Mouse (Mus musculus): ENCODE data around the gene Hs6st2. TPM values are rescaled to one million over a fixed set of nuclear protein-coding genes. Genes with fewer than 3 reads are reported as not detected.

Gene Hs6st2
- total RNA-seq, 2 experiments from 2014 or later = 1.1 to 1.3 TPM

DNA sequence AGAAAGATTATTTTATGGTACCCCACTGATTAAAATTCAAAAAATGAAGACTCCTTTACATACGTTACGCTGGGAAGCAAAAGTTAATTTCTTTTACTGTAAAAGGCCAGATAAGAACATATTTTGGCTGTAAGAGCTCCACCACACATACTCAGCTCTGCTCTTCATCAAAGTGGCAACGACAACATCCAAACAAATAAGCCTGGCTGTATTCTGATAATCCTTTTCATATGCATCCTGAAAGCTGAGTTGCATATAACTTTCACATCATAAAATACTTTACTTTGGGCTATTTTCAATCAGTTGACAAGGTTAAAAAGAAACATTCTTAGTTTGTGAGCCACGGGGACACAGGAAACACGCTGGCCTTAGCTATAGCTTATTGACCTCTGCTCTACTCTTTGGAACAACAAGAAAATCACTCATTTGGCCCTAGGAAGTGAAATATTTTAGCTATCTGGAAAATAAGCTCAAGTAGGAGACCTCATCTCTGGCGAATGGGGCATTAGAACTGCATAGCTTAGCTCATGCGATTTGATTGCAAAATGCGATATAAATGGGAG is 91.1 kb downstream of the Hs6st2 start:
- DNase-seq = no peak
- intact Hi-C loops (cut with DNase I) = no loop called here

DNA sequence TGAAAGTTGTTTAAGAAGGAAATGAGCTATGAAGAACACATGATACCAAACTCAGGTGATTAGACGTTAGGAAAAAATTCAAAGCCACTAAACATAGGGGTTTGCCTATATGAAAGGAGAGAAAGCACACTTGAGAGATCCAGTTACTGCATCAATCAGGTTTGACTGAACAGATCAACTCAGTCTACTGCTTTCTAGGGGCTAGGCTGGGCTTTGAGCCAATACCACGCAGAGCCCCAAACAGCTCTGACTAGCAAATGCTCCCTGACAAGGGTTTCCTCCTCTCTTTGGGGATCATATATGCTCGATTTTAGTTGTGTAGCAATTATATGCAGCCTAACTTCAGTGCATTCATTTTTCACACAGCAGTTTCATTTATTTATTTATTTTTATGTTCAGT is 96.2 kb downstream of the Hs6st2 start:
- intact Hi-C loops (cut with DNase I) = no loop called here
- no peak for DNase-seq

GRCm38 (mm10) chrX:51581704-51582103 is 100.0 kb downstream of the Hs6st2 start:
- intact Hi-C loops (cut with DNase I) = no loop called here
- DNase-seq = no peak

DNA sequence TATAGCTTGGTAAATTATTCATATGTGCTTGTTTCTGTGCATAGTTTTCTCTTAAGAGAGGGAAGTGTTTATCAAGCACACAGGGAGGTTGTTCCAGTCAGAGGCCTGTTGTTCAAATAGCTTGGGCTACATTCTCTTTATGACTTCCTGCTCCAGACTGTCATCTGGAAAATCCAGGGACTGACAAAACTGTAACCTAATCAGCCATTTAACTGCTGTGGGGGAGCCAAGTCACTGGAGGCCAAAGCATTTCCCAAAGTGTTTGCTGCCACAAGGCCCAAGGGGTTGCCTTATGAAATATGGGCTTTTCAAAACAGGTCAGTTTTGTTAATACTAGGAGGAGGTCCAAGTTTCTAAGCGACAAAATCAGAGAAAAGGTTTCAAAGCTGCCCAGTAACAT is 119.8 kb downstream of the Hs6st2 start:
- no peak for DNase-seq
- intact Hi-C loops (cut with DNase I) = no loop called here

GRCm38 (mm10) chrX:51539626-51540025 is 142.0 kb downstream of the Hs6st2 start:
- no peak for DNase-seq
- intact Hi-C loops (cut with DNase I) = no loop called here

DNA sequence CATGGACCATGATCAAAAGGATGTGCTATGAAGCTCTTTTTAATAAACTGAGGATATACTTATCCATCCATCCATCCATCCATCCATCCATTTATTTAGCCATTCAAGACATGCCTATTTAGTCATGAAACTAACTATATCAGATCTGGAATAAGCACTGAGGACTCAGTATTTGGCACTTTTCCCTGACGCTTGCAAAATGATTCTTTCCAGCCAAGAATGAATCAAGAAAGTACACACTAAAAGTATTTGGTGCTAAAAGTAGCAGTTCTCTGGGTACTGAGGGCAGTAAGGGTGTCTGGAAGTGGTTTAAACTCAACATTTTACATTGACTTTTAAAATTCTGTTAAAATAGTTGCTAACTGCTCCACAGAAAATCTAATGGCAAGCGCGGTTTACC is 144.6 kb downstream of the Hs6st2 start:
- intact Hi-C loops (cut with DNase I) = no loop called here
- peak in 1 of 2 experiments; percentile 1 for DNase-seq

- intact Hi-C loops (cut with DNase I) = no loop called here
- no peak for DNase-seq
Measured at GRCm38 (mm10) chrX:51535226-51535625, 146.4 kb downstream of the Hs6st2 start.

- no peak for DNase-seq
- intact Hi-C loops (cut with DNase I) = no loop called here
Measured at GRCm38 (mm10) chrX:51531136-51531535, 150.5 kb downstream of the Hs6st2 start.

GRCm38 (mm10) chrX:51528601-51529000 is 153.1 kb downstream of the Hs6st2 start:
- no peak for DNase-seq
- intact Hi-C loops (cut with DNase I) = no loop called here

GRCm38 (mm10) chrX:51514831-51515230 is 166.8 kb downstream of the Hs6st2 start:
- intact Hi-C loops (cut with DNase I) = no loop called here
- DNase-seq = no peak

- DNase-seq = no peak
- intact Hi-C loops (cut with DNase I) = no loop called here
Measured at GRCm38 (mm10) chrX:51506526-51506925, 175.1 kb downstream of the Hs6st2 start.

DNA sequence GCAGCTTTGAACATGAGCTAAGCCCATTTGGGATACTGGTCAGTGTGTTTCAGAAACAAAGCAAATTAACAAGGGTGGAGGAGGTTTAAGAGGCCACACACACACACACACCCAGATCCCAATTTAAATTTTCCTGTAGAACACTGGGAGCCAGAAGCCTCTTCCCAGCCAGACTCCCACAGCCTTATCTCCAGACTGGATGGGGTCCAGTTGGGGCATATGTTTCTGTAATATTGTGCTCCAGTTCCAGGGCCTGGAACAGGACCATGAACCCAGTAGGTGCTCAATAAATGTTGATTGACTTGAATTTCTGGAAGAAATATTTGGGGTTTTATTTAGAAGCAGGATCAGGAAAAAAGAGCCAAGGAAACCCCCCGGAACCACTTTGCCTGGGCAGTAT is 176.0 kb downstream of the Hs6st2 start:
- DNase-seq = peak in 1 of 2 experiments; percentile 9
- intact Hi-C loops (cut with DNase I) = no loop called here

- intact Hi-C loops (cut with DNase I) = no loop called here
- DNase-seq = no peak
Measured at GRCm38 (mm10) chrX:51503781-51504471, 177.7 kb downstream of the Hs6st2 start.

GRCm38 (mm10) chrX:51497831-51498230 is 183.8 kb downstream of the Hs6st2 start:
- intact Hi-C loops (cut with DNase I) = loop anchor here (10.0 kb wide), 1 partner anchor 877 kb away; no protein-coding TSS in a partner anchor
- no peak for DNase-seq

- DNase-seq = no peak
- intact Hi-C loops (cut with DNase I) = no loop called here
Measured at GRCm38 (mm10) chrX:51488374-51488773, 193.3 kb downstream of the Hs6st2 start.

GRCm38 (mm10) chrX:51469411-51469810 is 212.2 kb downstream of the Hs6st2 start:
- intact Hi-C loops (cut with DNase I) = no loop called here
- DNase-seq = no peak

- intact Hi-C loops (cut with DNase I) = no loop called here
Measured at GRCm38 (mm10) chrX:51461413-51461812, 220.2 kb downstream of the Hs6st2 start.

GRCm38 (mm10) chrX:51443366-51443765 is 238.3 kb downstream of the Hs6st2 start:
- no peak for DNase-seq
- intact Hi-C loops (cut with DNase I) = no loop called here

More at GRCm38 (mm10) chrX:51461413-51461812, 220.2 kb downstream of the Hs6st2 start:
- no peak for DNase-seq

- intact Hi-C loops (cut with DNase I) = no loop called here
- no peak for DNase-seq
Measured at GRCm38 (mm10) chrX:51431706-51432105, 249.9 kb downstream of the Hs6st2 start.

GRCm38 (mm10) chrX:51425031-51425430 is 256.6 kb downstream of the Hs6st2 start:
- intact Hi-C loops (cut with DNase I) = no loop called here
- DNase-seq = no peak

- intact Hi-C loops (cut with DNase I) = no loop called here
Measured at GRCm38 (mm10) chrX:51410289-51410688, 271.4 kb downstream of the Hs6st2 start.

DNA sequence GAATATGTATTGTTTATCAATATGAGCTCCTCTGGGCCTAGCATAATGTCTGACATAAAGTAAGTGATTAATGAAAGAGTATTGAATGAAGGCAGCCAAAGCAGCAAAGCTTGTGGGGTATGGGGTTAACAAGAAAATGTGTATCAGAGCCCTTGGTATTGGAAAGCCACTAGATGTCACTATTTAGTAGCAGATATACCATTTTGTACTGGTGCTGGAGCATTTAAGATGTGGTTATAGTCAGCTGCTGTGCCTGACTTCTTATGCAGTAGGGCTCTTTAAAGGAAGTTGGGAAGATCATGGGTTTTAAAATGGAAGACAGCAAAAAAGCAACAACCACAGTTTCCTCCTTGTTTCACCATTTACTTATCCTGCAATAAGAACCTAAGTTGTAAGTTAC is 284.2 kb downstream of the Hs6st2 start:
- intact Hi-C loops (cut with DNase I) = loop anchor here (2.0 to 10.0 kb wide), 5 partner anchors 80 to 980 kb away; no protein-coding TSS in a partner anchor
- no peak for DNase-seq

More at GRCm38 (mm10) chrX:51410289-51410688, 271.4 kb downstream of the Hs6st2 start:
- no peak for DNase-seq

Measured in heart, postnatal 36 days (tissue).